Comparison of ENCODE assay signal across 13 mouse cellular contexts in genomic region chr11:58733372-58733771, GRCm38 (mm10). TPM values are rescaled to one million over a fixed set of nuclear protein-coding genes. Genes with fewer than 3 reads are reported as not detected.
DNase-seq lines count a peak whose midpoint lies in the region; TF ChIP-seq lines count a peak whose summit lies in the region.
"Had no signal": no experiment of that assay in that cellular context is flagged by ENCODE, and none has a peak within 500 bp of the region (broad histone marks: within the 10 kb centered on the region; RNA-seq: fewer than 3 reads in every experiment).

No protein-coding gene starts in this region.

- peak; percentile 3 for DNase-seq in left cerebral cortex, adult 11 months (ENCODE audit: low spot score)
- no peak for DNase-seq in left cerebral cortex, adult 2 months (ENCODE audit: extremely low spot score in 1 of 2, low spot score in 2 of 2)
- DNase-seq in frontal cortex, postnatal 14 days (ENCODE audit: low spot score in 2 of 2), result peak; percentile 17 to 37
- DNase-seq in layer of hippocampus, adult 9-11 months, result peak; percentile 67
- peak; percentile 11 to 23 for DNase-seq in right cerebral cortex, adult 2 months (ENCODE audit: low spot score in 2 of 2)
- DNase-seq in thymus, postnatal 10 days (ENCODE audit: low spot score in 2 of 2), result no peak
- no peak for DNase-seq in thymus, adult 18-20 months
- DNase-seq: heart, adult 18-20 months; kidney, adult 8-10 months; liver, postnatal 0 days had no signal

- H3K27ac ChIP-seq in left cerebral cortex, adult 2 months, result no peak overlapping the region
- H3K27ac ChIP-seq: limb, embryonic 10.5 days had no signal

- no peak for TF ChIP-seq CTCF in left cerebral cortex, adult 2 months (IDR thresholded peaks at IDR 0.05)

- H3K4me3 ChIP-seq in left cerebral cortex, adult 2 months, result no peak overlapping the region
- H3K4me3 ChIP-seq: limb, embryonic 10.5 days had no signal

- intact Hi-C loops in left cerebral cortex, adult 2 months (cut with DNase I), result no loop called here

RNA-seq across cellular contexts. Expression of gene Olfr317, which starts 5.6 kb away (rescaled TPM):
- total RNA-seq in left cerebral cortex, adult 2 months (2021), result under 1 TPM in 1 of 2 experiments, not detected in 1; 0.23 TPM
- total RNA-seq: heart, adult 18-20 months; hematopoietic stem cell, adult 5-6 weeks; monocyte, adult 5-6 weeks had no signal

RNA-seq across cellular contexts. Expression of gene Olfr318, which starts 9.6 kb away (rescaled TPM):
- not detected for total RNA-seq in left cerebral cortex, adult 2 months (2021)
- total RNA-seq: heart, adult 18-20 months; hematopoietic stem cell, adult 5-6 weeks; monocyte, adult 5-6 weeks had no signal

RNA-seq across cellular contexts. Expression of gene Olfr316, which starts 19.2 kb away (rescaled TPM):
- 1 to 10 TPM; 1.2 to 1.4 TPM for total RNA-seq in left cerebral cortex, adult 2 months (2021)
- total RNA-seq: heart, adult 18-20 months; hematopoietic stem cell, adult 5-6 weeks; monocyte, adult 5-6 weeks had no signal

RNA-seq across cellular contexts. Expression of gene Olfr319, which starts 34.4 kb away (rescaled TPM):
- total RNA-seq in left cerebral cortex, adult 2 months (2021), result not detected
- total RNA-seq: heart, adult 18-20 months; hematopoietic stem cell, adult 5-6 weeks; monocyte, adult 5-6 weeks had no signal

RNA-seq across cellular contexts. Expression of gene Olfr315, which starts 39.6 kb away (rescaled TPM):
- not detected for total RNA-seq in left cerebral cortex, adult 2 months (2021)
- total RNA-seq: heart, adult 18-20 months; hematopoietic stem cell, adult 5-6 weeks; monocyte, adult 5-6 weeks had no signal

Comparison
In these comparisons a context has a peak if more than half of its experiments do, and no peak if none do; other contexts are left out.
1. DNase-seq: peak in left cerebral cortex, adult 11 months (single experiment), frontal cortex, postnatal 14 days (2 of 2), layer of hippocampus, adult 9-11 months (single experiment) and right cerebral cortex, adult 2 months (2 of 2); none in left cerebral cortex, adult 2 months (0 of 2), thymus, postnatal 10 days (0 of 2) and thymus, adult 18-20 months (0 of 2).